Mouse (Mus musculus) limb, embryonic 14.5 days (tissue): ENCODE measurements around the gene Akip1. TPM values are rescaled to one million over a fixed set of nuclear protein-coding genes. Genes with fewer than 3 reads are reported as not detected.

ENCODE experiments used
- ATAC-seq: fragments of 200-750 bp; cut with Nextera tagmentation; 2 replicates; pipeline ENCODE4 v1.8.0; 2017; ENCODE audit warnings: low read depth, moderate number of reproducible peaks, moderate TSS enrichment; ENCODE audit not compliant: low FRiP score
- DNase-seq: peaks from one replicate; pipeline ENCODE4 v3.0.0-alpha.2; 2015; ENCODE audit warnings: low spot score
- H3K27ac ChIP-seq: fragments of 300-500 bp; sonication (generic); replicated peaks from 2 replicates; pipeline ENCODE4 v1.5.1; 2014; ENCODE audit warnings: low read depth, mild to moderate bottlenecking, low read length, moderate library complexity, mixed read lengths
- H3K27me3 ChIP-seq: fragments of 300-500 bp; sonication (generic); 2 replicates; pipeline ENCODE4 v1.6.1; 2014; ENCODE audit warnings: low read length, mixed read lengths; ENCODE audit not compliant: control insufficient read depth, insufficient read depth
- H3K36me3 ChIP-seq: fragments of 300-500 bp; sonication (generic); 2 replicates; pipeline ENCODE4 v1.6.1; 2014; ENCODE audit warnings: mild to moderate bottlenecking, low read length, moderate library complexity, mixed read lengths; ENCODE audit not compliant: control insufficient read depth, insufficient read depth
- H3K4me1 ChIP-seq: fragments of 300-500 bp; sonication (generic); 2 replicates; pipeline ENCODE4 v1.6.1; 2014; ENCODE audit warnings: antibody characterized with exemption, low read length, mixed read lengths; ENCODE audit not compliant: control insufficient read depth, insufficient read depth
- H3K4me2 ChIP-seq: fragments of 300-500 bp; sonication (generic); replicated peaks from 2 replicates; pipeline ENCODE4 v1.6.1; 2014; ENCODE audit warnings: low read depth, mild to moderate bottlenecking, low read length, moderate library complexity; ENCODE audit not compliant: severe bottlenecking
- H3K4me3 ChIP-seq: fragments of 300-500 bp; sonication (generic); replicated peaks from 2 replicates; pipeline ENCODE4 v1.5.1; 2014; ENCODE audit warnings: low read length
- H3K9ac ChIP-seq: fragments of 300-500 bp; sonication (generic); 2 replicates; pipeline ENCODE4 v1.6.1; 2014; ENCODE audit warnings: mild to moderate bottlenecking, low read depth, low read length, moderate library complexity; ENCODE audit not compliant: severe bottlenecking
- H3K9me3 ChIP-seq: fragments of 300-500 bp; sonication (generic); 2 replicates; pipeline ENCODE4 v1.6.1; 2016; ENCODE audit warnings: low read length; ENCODE audit not compliant: control insufficient read depth
- POLR2A ChIP-seq: fragments of 200-500 bp; IDR thresholded peaks from 2 replicates; pipeline ENCODE4 v1.8.0; 2012; ENCODE audit warnings: inconsistent platforms, mild to moderate bottlenecking, moderate library complexity, borderline replicate concordance; ENCODE audit not compliant: insufficient read depth, insufficient read length; ENCODE audit errors: extremely low read depth
- WGBS: fragments of 180-500 bp; shearing (Covaris S2); extraction: QIAGEN DNeasy Blood & Tissue Kit; methylation state at CpG from one replicate; pipeline ENCODE4 v1.1.7; 2014; 5-methylcytosine and 5-hydroxymethylcytosine counted together
- polyA plus RNA-seq, 2 experiments: library from polyadenylated mRNA; depleted of rRNA in 1 of 2; stranded (reverse) in 1 of 2; unstranded in 1 of 2; fragments of >200 nt; fragmentation: Nextera tagmentation in 1 of 2; extraction: Ambion mirVana in 1 of 2; gene quantifications; 2 replicates each; pipeline versions ENCODE4 v1.2.1 to v1.2.3; 2012 to 2014

Akip1 gene
- polyA plus RNA-seq, 2 experiments: 25.5 to 39.0 TPM

GRCm38 (mm10) chr7:109707023-109707785 lies 3.7 kb downstream of the Akip1 start:
- Histone ChIP-seq H3K4me1 (peaks cover 11% of the 10 kb centered on the region; the same call in 1 of the 2 replicates), H3K27ac (no peak overlapping the region), H3K9me3 (no peaks in the 10 kb centered on the region), H3K9ac (no peak overlapping the region), H3K36me3 (peaks cover 12% of the 10 kb centered on the region), H3K4me3 (no peak overlapping the region), H3K4me2 (no peak overlapping the region), H3K27me3 (no peaks in the 10 kb centered on the region)
- WGBS: 46% methylated on average over 4 of the region's 4 CpGs
- no peak for TF ChIP-seq POLR2A
- DNase-seq (peak; percentile 79), ATAC-seq (no peak)

- no peak overlapping the region for H3K4me2 ChIP-seq
- DNase-seq (peak; percentile 84), ATAC-seq (peak; percentile 89)
- H3K4me3 ChIP-seq: no peak overlapping the region
- H3K27ac ChIP-seq: 0 out of 2 replicates have a peak overlapping the region, but pooled peaks have one; percentile 22
- H3K9me3 ChIP-seq: no peaks in the 10 kb centered on the region
- peaks cover 25% of the 10 kb centered on the region for H3K36me3 ChIP-seq
- H3K4me1 ChIP-seq: peaks cover 9% of the 10 kb centered on the region; the same call in 1 of the 2 replicates
- no peaks in the 10 kb centered on the region for H3K27me3 ChIP-seq
- H3K9ac ChIP-seq: no peak overlapping the region
- TF ChIP-seq POLR2A: no peak
- 18% methylated on average over 3 of the region's 3 CpGs for WGBS
Observed at GRCm38 (mm10) chr7:109708961-109709382, 5.5 kb downstream of the Akip1 start.

DNA sequence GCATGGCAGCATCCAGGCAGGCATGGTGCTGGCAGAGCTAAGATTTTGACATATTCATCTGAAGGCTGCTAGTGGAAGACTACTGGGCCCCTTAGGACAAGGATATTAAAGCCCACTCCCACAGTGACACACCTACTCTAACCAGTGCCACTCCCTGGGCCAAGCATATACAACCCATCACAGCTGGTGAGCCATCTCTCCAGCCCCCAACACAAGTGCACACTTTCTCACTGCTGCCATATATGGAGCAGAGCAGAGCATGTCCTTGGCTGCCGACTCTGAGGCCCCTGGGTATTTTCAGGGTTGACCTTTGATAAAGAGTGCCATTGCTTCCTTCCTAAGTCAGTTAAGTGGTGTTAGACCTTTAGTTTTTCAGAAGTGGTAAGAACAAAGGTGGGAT lies 6.6 kb downstream of the Akip1 start:
- no peak for TF ChIP-seq POLR2A
- Histone ChIP-seq H3K4me2 (no peak overlapping the region), H3K27ac (no peak overlapping the region), H3K4me3 (no peak overlapping the region), H3K9me3 (no peaks in the 10 kb centered on the region), H3K4me1 (peaks cover 7% of the 10 kb centered on the region; the same call in 1 of the 2 replicates), H3K9ac (no peak overlapping the region), H3K36me3 (peaks cover 25% of the 10 kb centered on the region), H3K27me3 (no peaks in the 10 kb centered on the region)
- no peak for DNase-seq
- 63% methylated on average over 1 of the region's 1 CpGs for WGBS
- ATAC-seq: no peak

DNA sequence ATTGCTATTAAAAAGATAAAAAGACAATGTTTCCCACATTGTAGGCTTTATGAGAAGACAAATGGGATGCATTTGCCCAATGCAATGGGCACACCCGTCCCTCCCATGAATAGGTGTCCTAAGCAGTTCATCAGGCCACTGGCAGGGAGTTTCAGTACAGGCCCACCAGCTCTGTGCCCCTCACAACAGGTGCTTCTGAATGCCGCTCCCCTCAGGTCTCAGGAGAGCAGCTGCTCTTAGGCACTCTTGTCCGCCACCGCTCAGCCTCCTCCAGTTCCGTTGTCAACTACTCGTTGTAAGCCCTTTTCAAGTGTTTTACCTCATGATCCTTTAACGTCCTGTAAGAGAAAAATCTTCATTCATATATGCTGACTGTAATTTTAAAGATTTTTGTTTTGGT lies 8.7 kb downstream of the Akip1 start:
- no peak overlapping the region for H3K4me3 ChIP-seq
- H3K27ac ChIP-seq: no peak overlapping the region
- WGBS: 82% methylated on average over 7 of the region's 7 CpGs
- H3K4me1 ChIP-seq: peaks cover 7% of the 10 kb centered on the region; the same call in 1 of the 2 replicates
- DNase-seq (no peak), ATAC-seq (no peak)
- TF ChIP-seq POLR2A: no peak
- no peak overlapping the region for H3K4me2 ChIP-seq
- H3K9ac ChIP-seq: no peak overlapping the region
- H3K9me3 ChIP-seq: no peaks in the 10 kb centered on the region
- no peaks in the 10 kb centered on the region for H3K27me3 ChIP-seq
- peaks cover 25% of the 10 kb centered on the region for H3K36me3 ChIP-seq

DNA sequence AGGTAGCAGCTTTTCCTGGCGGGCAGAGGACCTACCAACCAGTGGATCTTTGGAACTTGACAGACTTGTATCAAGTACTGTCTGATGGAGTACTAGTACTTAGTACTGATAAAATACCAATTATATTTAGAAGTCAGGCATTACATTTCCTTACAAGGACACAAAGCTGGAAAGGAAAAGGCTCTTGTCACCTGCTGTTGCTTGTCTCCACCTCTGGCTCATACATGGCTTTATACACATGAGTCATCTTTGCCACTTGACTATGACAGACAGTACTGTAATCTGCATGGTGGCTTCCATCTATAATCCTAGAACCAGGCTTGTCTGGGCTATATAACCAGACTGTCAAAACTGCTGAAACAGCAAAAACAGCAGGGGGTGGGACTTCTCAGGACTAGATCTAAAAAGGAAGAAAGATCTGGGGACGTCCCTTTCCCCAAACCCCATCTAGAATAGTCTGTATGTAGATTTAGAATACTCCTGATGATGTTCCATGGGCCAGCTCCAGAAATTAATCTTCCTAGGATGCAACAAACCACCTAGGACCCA lies 10.0 kb downstream of the Akip1 start:
- Histone ChIP-seq H3K4me1 (0 out of 2 replicates have a peak, but pooled peaks cover 7% of the 10 kb centered on the region), H3K27ac (no peak overlapping the region), H3K9ac (no peak overlapping the region), H3K36me3 (peaks cover 25% of the 10 kb centered on the region), H3K9me3 (no peaks in the 10 kb centered on the region), H3K27me3 (no peaks in the 10 kb centered on the region), H3K4me3 (no peak overlapping the region), H3K4me2 (no peak overlapping the region)
- no peak for TF ChIP-seq POLR2A
- 85% methylated on average over 2 of the region's 2 CpGs for WGBS
- DNase-seq: no peak
- no peak for ATAC-seq
